Mouse (Mus musculus) liver, embryonic 12.5 days (tissue): ENCODE data around the gene Car10. TPM values are rescaled to one million over a fixed set of nuclear protein-coding genes. Genes with fewer than 3 reads are reported as not detected.

Experiments used
- ATAC-seq: fragments of 200-750 bp; cut with Nextera tagmentation; 2 replicates; pipeline ENCODE4 v1.8.0; 2017; ENCODE audit warnings: moderate number of reproducible peaks, mild to moderate bottlenecking, moderate library complexity
- H3K27ac ChIP-seq: fragments of 300-500 bp; sonication (generic); 2 replicates; pipeline ENCODE4 v1.5.1; 2016; ENCODE audit warnings: mild to moderate bottlenecking
- H3K27me3 ChIP-seq: fragments of 300-500 bp; sonication (generic); replicated peaks from 2 replicates; pipeline ENCODE4 v1.6.1; 2016; ENCODE audit warnings: mild to moderate bottlenecking, moderate library complexity
- H3K36me3 ChIP-seq: fragments of 300-500 bp; sonication (generic); 2 replicates; pipeline ENCODE4 v1.6.1; 2016; ENCODE audit warnings: mild to moderate bottlenecking, moderate library complexity
- H3K4me1 ChIP-seq: fragments of 300-500 bp; sonication (generic); 2 replicates; pipeline ENCODE4 v1.6.1; 2016
- H3K4me2 ChIP-seq: fragments of 300-500 bp; sonication (generic); 2 replicates; pipeline ENCODE4 v1.6.1; 2016; ENCODE audit warnings: mild to moderate bottlenecking, moderate library complexity
- H3K4me3 ChIP-seq: fragments of 300-500 bp; sonication (generic); 2 replicates; pipeline ENCODE4 v1.5.1; 2016; ENCODE audit warnings: mild to moderate bottlenecking, moderate library complexity
- H3K9ac ChIP-seq: fragments of 300-500 bp; sonication (generic); 2 replicates; pipeline ENCODE4 v1.6.1; 2016; ENCODE audit warnings: mild to moderate bottlenecking, moderate library complexity
- H3K9me3 ChIP-seq: fragments of 300-500 bp; sonication (generic); replicated peaks from 2 replicates; pipeline ENCODE4 v1.6.1; 2016; ENCODE audit warnings: mild to moderate bottlenecking, moderate library complexity
- WGBS: fragments of 180-500 bp; shearing (Covaris S2); methylation state at CpG from one replicate; pipeline ENCODE4 v1.1.7; 2016; ENCODE audit not compliant: insufficient replicate concordance; 5-methylcytosine and 5-hydroxymethylcytosine counted together
- polyA plus RNA-seq: library from polyadenylated mRNA; unstranded; fragments of >200 nt; fragmentation: Nextera tagmentation; extraction: Ambion mirVana; gene quantifications from 2 replicates; pipeline ENCODE4 v1.2.1, GENCODE M21; 2016

Car10 gene
- polyA plus RNA-seq: 0.05 and 0.07 TPM in 2 replicates

DNA sequence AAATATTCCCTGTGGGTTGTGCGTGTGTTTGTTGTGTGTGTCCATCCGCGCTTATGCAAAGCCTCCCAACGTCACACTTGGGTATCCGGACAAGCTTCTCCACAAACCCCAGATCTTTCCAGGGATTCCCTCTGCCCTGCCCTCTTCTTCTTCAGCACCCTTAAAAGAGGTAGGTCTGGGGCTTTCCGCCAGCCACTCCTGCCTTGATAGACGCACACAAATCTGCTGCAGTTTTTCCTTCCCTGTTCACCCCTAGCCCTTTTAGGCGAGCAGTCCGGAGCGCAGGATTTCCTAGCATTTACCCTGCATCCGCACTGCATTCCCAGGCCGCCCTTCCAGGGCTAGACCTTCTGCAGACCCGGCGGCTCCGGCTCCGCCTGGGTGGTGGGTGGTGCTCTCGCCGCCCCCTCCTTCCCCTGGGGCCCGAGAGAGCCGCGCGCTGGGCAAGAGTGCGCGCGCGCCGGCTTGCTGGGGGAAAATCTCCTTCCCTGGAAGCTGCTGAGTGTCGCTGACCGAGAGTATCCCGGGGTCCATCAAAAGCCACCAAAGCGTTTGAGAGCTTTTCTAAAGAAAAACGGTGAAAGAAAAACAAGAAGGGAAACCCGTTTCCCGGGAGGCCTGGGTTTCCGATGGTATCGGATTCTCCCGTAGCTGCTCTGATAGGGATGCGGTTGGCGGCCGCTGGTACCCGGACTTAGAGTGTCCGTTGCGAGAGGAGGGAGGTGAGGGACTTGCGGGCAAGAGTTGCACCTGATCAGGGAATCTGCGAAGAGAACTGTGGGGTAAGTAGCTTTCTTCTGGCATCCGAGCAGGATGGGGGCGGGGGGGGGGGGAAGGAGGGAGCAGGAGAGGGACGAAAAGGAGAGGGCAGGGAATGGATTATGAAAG, at the start of gene Car10:
TSS of gene Car10 (plus strand) at position 88 of the 888 bp plus-strand sequence.
- H3K9ac ChIP-seq: no peak within 1 kb of the TSS
- peak within 1 kb of the TSS; percentile 25 for H3K4me3 ChIP-seq
- peaks cover 64% of the 10 kb centered on the region for H3K27me3 ChIP-seq
- no peaks in the 10 kb centered on the region for H3K36me3 ChIP-seq
- H3K9me3 ChIP-seq: no peaks in the 10 kb centered on the region
- no peak within 1 kb of the TSS for H3K27ac ChIP-seq
- WGBS: 2% methylated on average over 47 of the region's 48 CpGs
- H3K4me1 ChIP-seq: 0 out of 2 replicates have a peak, but pooled peaks cover 9% of the 10 kb centered on the region
- H3K4me2 ChIP-seq: peak within 1 kb of the TSS; percentile 52
- ATAC-seq: no peak

DNA sequence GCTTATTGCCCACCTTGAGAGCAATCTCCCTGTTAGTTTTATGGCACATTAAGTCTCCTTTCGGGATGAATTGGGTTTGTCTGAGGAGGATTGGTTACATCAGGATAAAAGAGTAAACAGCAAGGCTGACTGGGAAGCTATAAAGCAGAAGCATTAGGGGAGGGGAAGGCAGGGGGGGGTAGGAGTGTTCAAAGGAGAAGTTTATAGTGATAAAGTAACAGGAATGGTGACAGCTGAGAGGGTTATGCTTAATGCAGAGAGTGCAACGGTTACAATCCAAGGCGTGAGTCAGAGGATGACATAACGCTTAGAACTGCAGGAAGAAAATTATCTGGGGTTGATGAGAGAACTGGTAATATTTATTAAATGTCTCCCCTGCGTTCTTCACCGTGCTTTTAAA, 32.8 kb upstream of the Car10 start:
- H3K9ac ChIP-seq: no peak overlapping the region
- 57% methylated on average over 6 of the region's 6 CpGs for WGBS
- no peak for ATAC-seq

DNA sequence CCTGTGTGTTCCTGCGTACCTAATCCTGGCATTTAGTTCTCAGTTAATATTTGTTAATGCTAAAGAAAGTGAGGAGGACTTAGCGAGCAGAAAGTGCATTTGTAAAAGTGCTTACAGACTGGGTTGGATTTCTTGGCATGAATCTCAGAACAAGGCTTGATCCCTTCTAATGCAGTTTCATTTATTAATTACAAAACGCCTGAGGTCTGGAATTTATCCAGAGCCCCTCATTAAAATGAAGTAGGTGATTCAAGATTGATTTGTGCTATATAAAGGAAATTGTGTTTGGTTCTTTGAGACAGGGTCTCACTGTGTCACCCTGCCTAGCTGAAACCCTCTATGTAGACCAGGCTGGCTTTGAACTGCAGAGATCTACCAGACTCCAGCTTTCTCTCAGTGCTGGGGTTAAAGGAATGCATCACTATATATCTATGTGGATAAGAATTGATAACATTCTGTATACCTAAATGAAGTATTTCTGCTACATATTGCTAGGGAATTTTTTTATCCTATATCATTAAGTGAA, 32.1 kb upstream of the Car10 start:
- WGBS: 64% methylated on average over 3 of the region's 3 CpGs
- Histone ChIP-seq H3K9ac (no peak overlapping the region), H3K27ac (no peak overlapping the region), H3K4me3 (no peak overlapping the region), H3K4me1 (no peaks in the 10 kb centered on the region), H3K9me3 (no peaks in the 10 kb centered on the region), H3K27me3 (no peaks in the 10 kb centered on the region), H3K4me2 (no peak overlapping the region), H3K36me3 (no peaks in the 10 kb centered on the region)
- ATAC-seq: no peak

More for the DNA sequence above, 32.8 kb upstream of the Car10 start:
- no peak overlapping the region for H3K4me2 ChIP-seq
- no peaks in the 10 kb centered on the region for H3K4me1 ChIP-seq
- no peak overlapping the region for H3K4me3 ChIP-seq
- no peaks in the 10 kb centered on the region for H3K27me3 ChIP-seq
- H3K27ac ChIP-seq: no peak overlapping the region
- no peaks in the 10 kb centered on the region for H3K36me3 ChIP-seq
- no peaks in the 10 kb centered on the region for H3K9me3 ChIP-seq

DNA sequence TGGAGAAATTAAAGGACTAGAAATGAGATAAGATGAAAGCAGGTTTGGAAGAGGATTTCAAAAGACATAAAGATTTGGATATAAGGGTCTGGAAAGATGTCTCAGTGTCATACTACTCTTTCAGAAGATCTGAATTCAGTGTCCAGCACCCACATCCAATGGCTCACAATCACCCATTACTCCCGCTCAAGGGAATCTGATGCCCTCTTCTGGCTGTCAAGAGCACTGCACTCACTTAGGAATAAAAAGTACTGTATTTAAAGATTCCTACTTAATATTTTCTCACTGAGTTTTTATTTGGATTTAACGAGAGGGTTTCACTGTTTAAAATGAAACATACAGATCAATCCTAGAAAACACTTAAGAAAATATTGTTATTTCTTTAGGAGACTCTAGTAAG, 2.2 kb upstream of the Car10 start:
- 5% methylated on average over 2 of the region's 2 CpGs for WGBS
- 0 out of 2 replicates have a peak, but pooled peaks cover 9% of the 10 kb centered on the region for H3K4me1 ChIP-seq
- no peak overlapping the region for H3K27ac ChIP-seq
- no peaks in the 10 kb centered on the region for H3K9me3 ChIP-seq
- peaks cover 43% of the 10 kb centered on the region for H3K27me3 ChIP-seq
- H3K36me3 ChIP-seq: no peaks in the 10 kb centered on the region
- no peak for ATAC-seq
- H3K4me2 ChIP-seq: no peak overlapping the region
- no peak overlapping the region for H3K4me3 ChIP-seq
- H3K9ac ChIP-seq: no peak overlapping the region

DNA sequence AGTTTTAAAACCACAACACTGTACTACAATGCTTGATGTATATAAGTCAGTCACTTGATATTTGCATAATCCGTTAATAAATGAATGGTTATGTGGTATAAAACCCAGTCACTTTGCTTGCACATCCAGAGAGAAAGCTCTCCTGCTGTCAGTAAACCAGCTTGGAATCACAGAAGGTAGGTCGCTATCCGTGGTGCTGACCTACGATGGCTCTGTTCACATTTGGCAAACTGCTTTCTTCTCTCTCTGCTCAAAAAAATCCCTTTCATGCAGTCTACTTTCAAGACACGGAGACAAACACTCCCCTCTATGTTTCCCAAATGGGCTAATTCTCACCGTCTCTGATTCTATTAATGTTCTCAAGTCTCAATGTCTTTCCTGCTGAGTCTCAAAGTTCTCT, 827 bp upstream of the Car10 start:
- Histone ChIP-seq H3K27me3 (peaks cover 57% of the 10 kb centered on the region), H3K27ac (no peak overlapping the region)

DNA sequence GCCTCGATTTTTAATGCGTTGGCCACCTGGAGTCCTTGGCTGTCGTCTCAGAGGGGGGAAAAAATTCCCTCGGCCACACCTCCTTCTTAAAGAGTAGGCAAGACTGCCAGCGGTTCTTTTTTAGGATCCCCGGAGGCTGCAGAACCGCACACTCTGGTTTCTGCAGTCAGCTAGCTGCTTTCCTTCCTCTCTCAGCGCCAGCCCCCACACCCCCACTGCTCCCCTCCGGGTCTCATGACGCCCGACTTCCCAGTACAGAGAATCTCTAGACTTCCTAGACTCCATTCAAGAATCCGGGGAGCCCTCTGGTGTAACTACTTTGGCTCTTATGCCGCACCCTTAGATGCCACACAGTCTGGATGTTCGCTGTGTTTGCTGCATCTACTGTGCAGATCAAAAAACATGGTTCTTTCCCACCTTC, 387 bp upstream of the Car10 start:
- no peak for ATAC-seq
- H3K27me3 ChIP-seq: peaks cover 62% of the 10 kb centered on the region
- H3K9ac ChIP-seq: no peak overlapping the region

More for the DNA sequence above, 827 bp upstream of the Car10 start:
- Histone ChIP-seq H3K4me2 (no peak overlapping the region), H3K36me3 (no peaks in the 10 kb centered on the region), H3K4me3 (no peak overlapping the region), H3K9me3 (no peaks in the 10 kb centered on the region), H3K9ac (no peak overlapping the region), H3K4me1 (0 out of 2 replicates have a peak, but pooled peaks cover 9% of the 10 kb centered on the region)
- WGBS: 2% methylated on average over 6 of the region's 6 CpGs
- no peak for ATAC-seq

DNA sequence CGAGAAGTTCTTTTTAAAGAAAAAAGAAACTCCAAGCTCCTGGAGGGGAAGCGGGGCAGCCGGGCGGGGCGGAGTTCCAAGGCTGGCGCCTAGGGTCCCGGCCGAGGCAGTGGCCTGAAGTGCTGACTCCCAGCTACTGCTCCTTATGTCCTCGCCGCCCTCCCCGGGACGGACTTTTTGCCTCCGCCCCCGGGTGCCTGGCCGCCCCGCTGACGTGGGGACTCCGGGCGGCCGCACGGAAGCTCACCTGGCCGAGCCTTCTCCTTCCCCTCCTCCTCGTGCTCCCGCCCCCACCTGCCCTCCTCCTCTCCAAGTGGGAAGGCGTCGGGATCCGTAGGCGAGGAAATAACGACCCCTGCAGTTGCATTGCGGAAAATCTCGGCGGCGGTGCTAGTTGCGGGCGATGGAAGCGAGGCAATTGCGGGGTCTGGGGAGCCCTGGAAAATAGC, 1.1 kb downstream of the Car10 start:
- H3K9me3 ChIP-seq: no peaks in the 10 kb centered on the region
- 3% methylated on average over 34 of the region's 37 CpGs for WGBS
- peak overlapping the region; percentile 52 for H3K4me2 ChIP-seq
- no peak overlapping the region for H3K27ac ChIP-seq
- peaks cover 64% of the 10 kb centered on the region for H3K27me3 ChIP-seq
- peak overlapping the region; percentile 25 for H3K4me3 ChIP-seq
- H3K36me3 ChIP-seq: no peaks in the 10 kb centered on the region
- H3K9ac ChIP-seq: no peak overlapping the region
- H3K4me1 ChIP-seq: 0 out of 2 replicates have a peak, but pooled peaks cover 9% of the 10 kb centered on the region
- no peak for ATAC-seq

More for the DNA sequence above, 387 bp upstream of the Car10 start:
- no peaks in the 10 kb centered on the region for H3K36me3 ChIP-seq
- no peak overlapping the region for H3K4me3 ChIP-seq
- 5% methylated on average over 14 of the region's 14 CpGs for WGBS
- no peak overlapping the region for H3K4me2 ChIP-seq
- H3K4me1 ChIP-seq: 0 out of 2 replicates have a peak, but pooled peaks cover 9% of the 10 kb centered on the region
- no peaks in the 10 kb centered on the region for H3K9me3 ChIP-seq
- H3K27ac ChIP-seq: no peak overlapping the region

DNA sequence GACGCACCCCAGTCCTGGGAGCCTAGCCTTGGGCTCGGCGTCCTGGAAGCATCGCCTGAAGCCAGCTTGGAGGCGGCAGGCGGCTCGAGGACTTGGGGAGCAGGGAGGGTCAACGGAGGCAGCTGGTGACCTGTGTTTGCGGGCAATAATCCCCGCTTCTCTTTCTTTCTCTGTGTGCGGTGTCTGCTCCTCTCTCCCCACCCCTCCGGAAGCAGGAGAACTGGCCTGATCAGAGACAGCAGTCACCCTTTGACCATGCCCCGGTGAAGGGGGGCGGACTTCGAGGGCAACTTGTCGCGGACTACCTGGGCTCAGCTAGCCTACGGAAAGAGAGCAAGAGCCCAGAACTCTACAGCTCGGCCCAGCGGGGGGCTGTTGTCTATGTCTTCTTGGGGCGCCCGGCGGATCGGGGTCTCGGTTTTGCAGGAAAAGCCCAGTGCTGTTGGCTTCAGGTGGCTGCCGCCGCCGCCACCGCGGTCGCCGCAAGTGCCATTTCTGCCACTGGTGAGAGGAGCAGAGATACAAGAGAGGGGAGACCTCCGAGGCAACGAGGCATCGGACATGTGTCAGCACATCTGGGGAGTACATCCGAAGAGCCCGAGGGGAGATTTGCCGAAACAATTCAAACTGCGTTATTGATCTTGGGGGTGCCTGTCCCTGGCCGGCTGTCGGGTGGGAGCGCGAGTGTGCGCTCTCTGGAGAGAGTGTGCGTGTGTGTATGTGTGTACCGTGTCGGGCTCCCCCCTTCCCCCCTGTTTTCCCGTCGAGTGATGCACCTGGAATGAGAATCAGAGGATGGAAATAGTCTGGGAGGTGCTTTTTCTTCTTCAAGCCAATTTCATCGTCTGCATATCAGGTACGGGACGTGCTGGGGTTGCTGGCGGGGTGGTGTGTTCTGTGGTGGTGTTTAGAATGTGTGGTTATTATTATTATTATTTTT, 1.9 kb downstream of the Car10 start:
- peak overlapping the region; percentile 25 for H3K4me3 ChIP-seq
- ATAC-seq: no peak
- WGBS: 3% methylated on average over 46 of the region's 53 CpGs
- no peaks in the 10 kb centered on the region for H3K36me3 ChIP-seq
- 0 out of 2 replicates have a peak, but pooled peaks cover 9% of the 10 kb centered on the region for H3K4me1 ChIP-seq
- H3K9ac ChIP-seq: no peak overlapping the region
- H3K27me3 ChIP-seq: peaks cover 64% of the 10 kb centered on the region
- H3K4me2 ChIP-seq: peak overlapping the region; percentile 52
- H3K9me3 ChIP-seq: no peaks in the 10 kb centered on the region
- no peak overlapping the region for H3K27ac ChIP-seq

DNA sequence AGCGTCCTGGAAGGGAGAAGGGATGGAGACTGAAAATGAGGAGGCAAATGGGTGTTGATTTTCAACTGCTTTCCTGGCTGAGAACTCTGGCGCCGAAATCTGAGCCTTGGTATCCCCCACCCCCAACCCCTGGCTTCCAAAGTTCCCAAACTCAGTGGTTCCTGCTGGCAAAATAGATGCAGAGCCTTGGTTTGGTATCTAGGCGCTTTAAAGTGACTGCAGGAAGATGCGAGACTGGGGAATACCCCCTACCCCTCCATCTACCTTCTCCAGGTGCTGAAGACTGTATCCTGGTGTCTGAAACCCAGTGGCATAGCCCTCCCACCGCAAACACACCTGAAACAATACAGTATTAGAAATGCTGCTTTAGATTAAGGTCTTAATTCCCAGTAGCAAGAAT, 2.8 kb downstream of the Car10 start:
- no peak overlapping the region for H3K27ac ChIP-seq
- no peak overlapping the region for H3K4me3 ChIP-seq
- peaks cover 64% of the 10 kb centered on the region for H3K27me3 ChIP-seq
- H3K4me1 ChIP-seq: 0 out of 2 replicates have a peak, but pooled peaks cover 9% of the 10 kb centered on the region
- no peaks in the 10 kb centered on the region for H3K36me3 ChIP-seq
- H3K4me2 ChIP-seq: no peak overlapping the region
- H3K9ac ChIP-seq: no peak overlapping the region
- 5% methylated on average over 6 of the region's 6 CpGs for WGBS
- no peak for ATAC-seq
- no peaks in the 10 kb centered on the region for H3K9me3 ChIP-seq

DNA sequence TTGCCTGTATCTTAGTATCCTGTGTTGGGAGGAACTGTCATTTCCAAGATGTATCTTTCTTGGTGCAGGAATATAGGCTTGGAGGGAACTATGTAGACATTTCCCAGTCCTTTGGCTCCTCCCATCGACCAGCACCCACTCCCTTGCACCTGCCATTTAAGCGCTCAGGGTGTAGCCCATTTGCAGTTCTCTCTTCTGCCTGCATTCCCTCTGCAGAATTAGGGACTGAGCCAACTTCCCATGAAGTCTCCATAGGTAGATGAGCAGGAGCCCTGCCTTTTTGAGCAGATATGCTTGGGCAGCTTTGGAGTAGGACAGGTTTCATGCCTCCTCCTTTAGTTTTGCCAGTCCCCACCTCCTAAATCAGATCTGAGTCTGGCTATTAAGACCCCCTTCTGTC, 3.3 kb downstream of the Car10 start:
- no peaks in the 10 kb centered on the region for H3K36me3 ChIP-seq
- 0 out of 2 replicates have a peak, but pooled peaks cover 9% of the 10 kb centered on the region for H3K4me1 ChIP-seq
- WGBS: 5% methylated on average over 2 of the region's 2 CpGs
- no peak for ATAC-seq
- H3K27me3 ChIP-seq: peaks cover 61% of the 10 kb centered on the region
- no peak overlapping the region for H3K27ac ChIP-seq
- no peak overlapping the region for H3K9ac ChIP-seq
- no peak overlapping the region for H3K4me2 ChIP-seq
- H3K9me3 ChIP-seq: no peaks in the 10 kb centered on the region
- H3K4me3 ChIP-seq: no peak overlapping the region

DNA sequence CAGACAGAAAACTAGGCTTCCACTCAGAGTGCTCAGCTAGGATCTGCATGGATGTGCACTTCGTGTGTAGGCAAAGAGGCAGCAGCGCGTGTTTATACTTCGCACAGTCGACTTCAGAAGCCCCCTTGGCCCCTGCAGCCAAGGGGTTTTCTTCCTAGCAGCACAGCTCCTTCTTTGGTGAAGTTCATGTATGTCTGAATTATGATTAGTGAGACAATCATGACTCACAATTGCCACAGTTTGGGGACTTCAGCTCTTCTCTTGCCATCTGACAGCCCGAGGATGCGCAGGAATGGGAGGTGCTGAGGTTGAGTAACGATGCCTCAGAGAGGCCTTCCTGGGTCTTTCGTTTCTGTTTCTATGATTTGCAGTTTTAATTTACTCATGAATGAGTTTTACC, 4.5 kb downstream of the Car10 start:
- no peaks in the 10 kb centered on the region for H3K9me3 ChIP-seq
- 75% methylated on average over 9 of the region's 9 CpGs for WGBS
- no peak overlapping the region for H3K9ac ChIP-seq
- H3K4me2 ChIP-seq: no peak overlapping the region
- H3K27me3 ChIP-seq: peaks cover 53% of the 10 kb centered on the region
- H3K36me3 ChIP-seq: no peaks in the 10 kb centered on the region
- ATAC-seq: no peak
- H3K27ac ChIP-seq: no peak overlapping the region
- no peak overlapping the region for H3K4me3 ChIP-seq
- H3K4me1 ChIP-seq: 0 out of 2 replicates have a peak, but pooled peaks cover 9% of the 10 kb centered on the region
